Mouse (Mus musculus) CH12F3 (cell line): ENCODE results near the gene Prkaa1.

Source experiments
- in situ Hi-C: fragments of 300-500 bp; cut with MboI; formaldehyde crosslinking; loops from 2 replicates; pipeline ENCODE4 v1.14.3; 2020; ENCODE audit warnings: low sequenced_read_pairs

The Prkaa1 gene

DNA sequence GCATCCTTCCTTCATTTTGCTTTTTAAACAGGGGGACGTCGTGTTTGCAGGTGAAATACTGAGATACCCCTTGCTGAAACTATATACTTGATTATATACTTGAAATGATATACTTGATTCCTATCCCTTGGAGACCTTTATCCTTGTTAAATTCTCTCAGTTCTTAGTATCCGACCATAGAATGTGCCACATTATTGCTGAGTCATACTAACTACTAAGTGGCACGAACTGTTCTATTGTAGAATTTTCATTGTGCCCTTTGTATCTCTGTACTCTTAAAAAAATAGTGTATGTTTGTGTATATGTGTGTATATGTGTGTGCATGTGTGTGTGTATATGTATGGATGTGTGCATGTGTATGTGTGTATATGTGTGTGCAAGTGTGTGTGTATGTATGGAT, 12.7 kb downstream of the Prkaa1 start:
- in situ Hi-C loops: no loop called here

DNA sequence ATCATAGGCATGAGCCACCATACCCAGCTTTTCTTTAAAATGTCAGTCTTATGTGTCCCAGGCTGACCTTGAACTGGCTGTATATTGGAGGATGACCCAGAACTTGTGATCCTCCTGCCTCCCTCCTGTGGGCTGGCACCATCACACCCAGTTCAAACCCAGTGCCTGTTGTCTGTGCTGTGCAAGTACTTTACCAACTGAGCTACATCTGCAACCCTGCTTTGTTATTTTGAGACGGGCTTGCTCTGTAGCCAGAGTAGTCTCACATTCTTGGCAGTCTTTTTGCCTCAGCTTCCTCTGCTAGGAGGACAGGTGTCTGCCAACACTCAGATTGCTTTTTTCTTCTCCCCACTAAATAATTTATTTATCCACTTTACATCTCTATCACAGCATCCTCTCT, 13.7 kb downstream of the Prkaa1 start:
- in situ Hi-C loops: no loop called here

DNA sequence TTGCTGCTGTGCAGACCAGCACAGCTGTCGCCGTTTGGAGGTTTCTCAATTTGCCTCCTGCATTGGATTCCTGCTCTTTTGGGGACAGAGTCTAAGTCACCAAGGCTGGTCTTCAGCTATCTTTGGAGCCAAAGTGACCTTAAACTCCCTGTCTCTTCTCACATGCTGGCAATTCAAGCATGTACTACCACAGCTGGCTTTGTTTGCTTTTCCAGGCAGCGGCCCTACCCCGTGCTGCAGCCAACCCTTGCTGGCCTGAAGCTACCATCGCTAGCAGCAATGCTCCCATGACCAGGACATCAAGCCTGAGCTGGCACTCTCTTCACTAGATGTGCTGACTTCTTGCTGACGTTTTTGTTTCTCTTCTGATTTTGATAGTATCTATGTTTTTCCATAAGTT, 15.2 kb downstream of the Prkaa1 start:
- in situ Hi-C loops: no loop called here

DNA sequence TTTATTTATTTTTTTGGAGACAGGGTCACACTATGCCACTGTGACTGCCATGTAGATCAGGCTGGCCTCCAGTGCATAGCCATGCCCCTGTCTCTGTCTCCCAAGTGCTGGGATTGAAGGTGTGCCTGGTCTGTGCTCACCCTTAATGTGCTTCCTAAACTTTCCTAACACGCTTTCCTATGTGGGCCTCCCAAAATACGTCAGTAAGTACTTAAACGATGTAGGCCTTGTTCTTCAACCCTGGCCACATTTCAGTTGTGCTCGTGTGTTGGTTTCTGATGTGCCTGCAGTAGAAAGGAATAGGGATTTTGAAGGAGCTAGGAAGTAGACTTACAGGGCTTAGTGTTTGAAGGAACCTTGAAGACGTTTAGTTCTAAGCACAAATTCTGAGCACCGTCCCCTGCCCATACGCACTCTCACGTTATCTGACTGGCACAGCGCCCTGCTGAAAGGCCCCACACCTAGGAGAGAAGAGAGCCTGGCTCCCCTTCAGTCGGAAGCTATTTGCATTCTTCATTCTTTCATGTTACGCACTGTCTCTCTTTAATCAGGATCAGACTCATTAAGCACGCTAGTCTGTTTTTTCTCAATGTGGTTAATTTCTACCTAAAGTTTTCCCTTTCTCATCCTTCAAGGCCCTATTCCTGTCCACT, 21.6 kb downstream of the Prkaa1 start:
- in situ Hi-C loops: no loop called here

DNA sequence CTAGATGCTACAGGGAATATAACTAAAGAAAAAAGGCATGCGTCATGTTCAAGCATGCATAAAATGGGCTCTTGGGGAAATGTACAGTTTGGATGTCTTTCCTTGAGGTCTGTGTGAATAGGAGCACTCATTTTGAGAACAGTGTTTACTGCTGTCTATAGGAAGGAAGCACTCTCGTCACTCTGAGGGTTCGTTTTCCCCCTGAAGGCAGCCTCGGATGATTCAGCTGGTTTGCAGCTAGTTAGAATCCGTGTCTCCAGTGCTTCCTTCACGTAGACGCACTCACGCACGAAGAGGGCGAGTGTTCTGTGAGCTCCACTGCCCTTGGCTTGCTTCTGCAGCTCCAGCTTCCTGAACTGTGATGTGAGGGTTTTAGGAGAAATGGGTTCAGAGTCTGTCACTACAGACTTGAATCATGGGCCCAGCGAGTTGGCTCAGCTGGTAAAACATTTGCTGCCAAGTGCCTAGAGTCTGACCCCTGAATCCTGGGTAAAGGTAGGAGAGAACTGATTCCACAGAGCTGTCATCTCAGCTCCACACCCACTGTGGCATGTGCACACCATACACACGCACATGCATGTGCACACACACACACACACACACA, 29.7 kb downstream of the Prkaa1 start:
- in situ Hi-C loops: no loop called here

DNA sequence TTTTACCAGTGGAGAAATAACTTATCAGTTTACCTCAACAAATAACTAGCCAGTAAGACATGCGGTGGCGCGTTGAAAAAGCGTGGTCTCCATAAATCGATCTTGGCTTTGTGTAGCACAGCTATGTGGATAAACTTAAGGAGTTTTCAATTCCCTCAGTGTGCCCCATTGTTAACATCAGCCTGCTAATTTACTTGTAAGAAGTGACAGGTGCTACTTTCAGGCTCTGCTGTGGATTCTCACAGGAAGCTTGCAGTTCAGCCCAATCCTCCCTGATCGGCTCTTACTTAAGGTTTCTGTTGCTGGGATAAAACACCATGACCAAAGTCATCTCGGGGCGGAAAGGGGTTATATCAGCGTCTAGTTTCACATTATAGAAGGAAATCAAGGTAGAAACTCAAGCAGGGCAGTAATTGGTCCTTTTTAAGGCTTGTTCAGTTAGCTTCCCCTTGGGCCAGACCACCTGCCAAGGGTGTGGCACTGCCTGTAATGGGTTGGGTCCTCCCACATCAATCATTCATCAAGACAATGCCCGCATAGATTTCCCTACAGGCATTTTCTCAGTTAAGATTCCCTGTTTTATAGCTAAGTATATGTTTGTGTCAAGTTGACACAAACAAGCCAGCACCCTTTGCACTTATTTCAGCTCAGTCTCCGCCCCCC, 41.1 kb downstream of the Prkaa1 start:
- in situ Hi-C loops: no loop called here

DNA sequence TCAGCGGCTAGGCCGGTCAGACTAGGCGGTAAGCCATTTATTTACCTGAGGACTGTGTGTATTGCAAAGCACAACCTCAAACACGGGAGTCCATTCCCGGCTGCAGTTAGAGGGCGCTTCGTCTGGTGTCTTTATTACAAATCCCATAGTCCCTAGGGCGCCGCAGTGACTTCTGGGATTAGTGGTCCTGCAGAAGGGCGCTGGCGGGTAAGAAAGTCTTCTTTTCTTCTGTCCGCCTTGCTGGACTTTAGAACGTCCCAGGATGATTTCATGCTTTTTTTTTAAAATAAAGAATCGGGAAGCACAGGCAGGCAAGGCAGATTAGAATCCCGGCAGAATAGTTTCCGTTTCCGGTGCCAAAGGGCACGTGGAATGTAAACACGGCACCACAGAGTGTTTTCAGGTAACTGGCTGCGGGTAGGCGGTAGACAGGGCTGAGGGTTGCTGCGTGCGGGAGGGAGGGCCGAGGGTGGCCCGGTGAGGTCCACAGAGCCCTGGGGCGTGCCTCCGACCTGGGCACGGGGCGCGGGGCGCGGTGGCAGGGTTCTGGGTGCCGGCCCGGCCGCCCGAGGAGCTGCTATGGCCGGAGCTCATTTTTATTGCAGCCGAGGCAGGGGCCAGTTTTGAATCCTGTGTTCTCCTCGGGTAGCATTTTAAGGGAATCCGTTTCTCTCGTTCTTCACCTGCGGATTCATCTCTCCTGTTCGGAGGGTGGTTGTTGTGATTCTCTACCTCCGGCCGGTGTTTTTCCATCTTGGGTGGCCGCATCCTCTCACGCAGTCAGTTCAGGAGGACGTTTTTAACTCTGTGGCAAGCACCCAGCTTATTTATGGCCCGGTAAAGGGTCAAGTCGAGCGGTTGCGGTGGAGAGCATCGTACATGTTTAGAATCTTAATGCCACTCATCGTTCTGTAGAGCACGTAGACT, 42.0 kb downstream of the Prkaa1 start, which contains the start of gene Ttc33:
Ttc33 (plus strand) TSS at position 160 of the 927 bp plus-strand sequence.
- in situ Hi-C loops: no loop called here

DNA sequence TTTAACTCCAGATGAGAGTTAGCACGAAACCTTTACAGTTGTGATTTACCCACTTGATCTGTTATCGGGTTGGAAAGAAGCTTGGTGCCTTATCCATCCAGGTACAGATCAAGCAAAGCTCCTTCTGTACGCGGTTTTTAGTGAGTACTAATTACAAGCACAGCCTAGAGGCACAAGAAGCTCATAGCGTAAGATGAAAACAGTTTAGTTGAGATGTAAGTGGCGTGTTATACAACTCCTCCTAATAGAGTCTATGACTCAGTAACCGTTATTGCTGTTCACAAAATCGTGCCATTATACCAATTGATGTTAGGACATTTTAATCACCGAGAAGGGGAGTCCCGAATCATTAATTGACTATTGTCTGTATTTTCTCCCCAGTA, 42.6 kb downstream of the Prkaa1 start:
- in situ Hi-C loops: no loop called here

DNA sequence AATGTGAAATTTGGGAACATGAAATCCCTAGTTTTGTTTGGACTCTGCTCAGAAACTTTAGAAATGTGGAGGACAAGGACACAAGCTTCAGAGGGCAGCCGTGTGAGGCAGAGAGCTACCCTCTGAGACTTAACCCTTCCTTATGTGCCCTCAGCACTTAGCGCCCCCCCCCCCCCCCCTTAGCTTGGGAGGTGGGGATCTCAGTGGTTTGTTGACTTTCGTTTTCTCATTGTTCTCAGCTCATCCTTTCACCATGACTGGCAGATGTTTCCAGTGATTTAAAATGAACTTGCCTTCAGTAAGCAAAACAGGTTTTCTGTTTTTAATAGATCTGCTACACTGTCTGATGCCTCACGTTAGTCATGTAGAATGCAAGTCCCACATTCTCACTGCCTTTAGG, 43.5 kb downstream of the Prkaa1 start:
- in situ Hi-C loops: no loop called here

DNA sequence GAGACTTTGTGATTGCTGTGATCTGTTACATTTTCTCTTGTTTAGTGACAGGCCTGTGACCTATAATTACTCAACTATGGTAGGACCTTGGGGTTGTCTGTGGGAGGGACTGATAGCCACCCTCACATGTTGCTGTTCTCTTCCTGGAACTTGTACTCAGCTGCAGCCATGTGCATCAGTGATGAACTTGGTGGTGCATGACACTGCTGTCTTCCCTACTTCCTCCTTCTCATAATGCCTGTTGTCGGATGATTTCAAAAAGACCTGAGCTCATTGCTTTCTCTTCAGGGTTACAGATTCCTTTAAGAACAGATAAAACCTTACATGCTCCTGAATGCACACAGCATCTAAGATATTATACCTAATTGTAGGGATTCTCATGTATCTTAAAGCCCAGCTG, 44.4 kb downstream of the Prkaa1 start:
- in situ Hi-C loops: no loop called here

DNA sequence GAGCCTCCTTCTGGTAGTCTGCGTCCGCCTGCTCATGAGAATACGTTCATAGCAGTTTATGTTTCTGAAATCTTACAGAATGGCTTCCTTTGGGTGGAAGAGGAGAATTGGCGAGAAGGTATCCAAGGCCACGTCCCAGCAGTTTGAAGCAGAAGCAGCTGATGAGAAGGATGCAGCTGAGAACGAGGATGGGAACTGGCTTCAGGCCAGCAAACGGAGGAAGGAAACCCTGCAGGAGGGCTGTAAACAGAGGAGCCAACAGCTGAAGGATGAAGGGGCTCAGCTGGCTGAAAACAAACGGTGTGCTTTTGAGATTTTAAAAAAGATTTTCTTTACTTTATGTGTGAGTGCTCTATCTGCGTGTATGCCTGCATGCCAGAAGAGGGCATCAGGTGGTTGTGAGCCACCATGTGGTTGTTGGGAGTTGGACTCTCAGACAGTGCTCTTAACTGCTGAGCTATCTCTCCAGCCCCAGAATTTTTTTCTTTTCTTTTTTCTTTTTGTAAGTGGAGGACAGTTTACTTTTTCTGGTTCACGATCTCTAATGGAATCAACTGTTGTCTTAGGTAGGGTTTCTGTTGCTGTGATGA, 45.9 kb downstream of the Prkaa1 start:
- in situ Hi-C loops: no loop called here

DNA sequence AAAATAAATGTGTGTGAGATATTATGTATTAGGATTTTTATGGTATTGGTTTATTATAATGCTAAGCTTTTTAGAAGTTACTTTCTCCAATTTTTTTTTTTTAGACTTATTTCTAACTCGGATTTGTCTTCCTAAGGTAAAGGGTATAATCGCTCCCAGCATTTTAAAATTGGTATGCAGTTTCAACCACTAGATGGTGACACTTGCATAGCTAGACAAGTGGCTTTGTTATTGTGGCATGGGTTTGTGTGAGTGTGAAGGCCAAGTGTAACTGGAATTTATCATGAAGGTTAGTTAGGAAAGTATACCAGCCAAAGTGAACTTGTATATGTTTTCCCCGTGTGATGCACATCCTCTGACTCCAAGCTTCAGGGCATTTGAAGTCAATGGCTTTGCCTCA, 50.2 kb downstream of the Prkaa1 start:
- in situ Hi-C loops: no loop called here

DNA sequence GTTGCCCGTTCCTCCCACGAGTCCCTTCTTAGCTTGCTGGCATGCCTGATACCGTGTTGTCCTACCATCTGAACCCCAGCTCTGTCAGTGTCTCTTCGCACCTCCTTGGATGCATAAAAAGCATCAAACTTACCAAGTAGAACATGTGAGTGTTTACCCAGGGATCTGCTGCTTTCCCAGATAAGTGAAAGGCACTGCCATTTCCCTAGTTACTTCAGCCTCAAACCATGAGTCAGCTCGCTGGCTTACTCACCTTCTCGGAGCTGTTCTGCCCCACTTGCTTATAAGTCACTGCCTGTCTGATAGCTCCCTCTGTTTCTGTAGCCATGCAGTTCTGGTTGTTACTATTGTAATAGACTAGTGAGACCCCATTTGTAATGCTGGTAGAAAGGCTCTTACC, 50.8 kb downstream of the Prkaa1 start:
- in situ Hi-C loops: no loop called here

DNA sequence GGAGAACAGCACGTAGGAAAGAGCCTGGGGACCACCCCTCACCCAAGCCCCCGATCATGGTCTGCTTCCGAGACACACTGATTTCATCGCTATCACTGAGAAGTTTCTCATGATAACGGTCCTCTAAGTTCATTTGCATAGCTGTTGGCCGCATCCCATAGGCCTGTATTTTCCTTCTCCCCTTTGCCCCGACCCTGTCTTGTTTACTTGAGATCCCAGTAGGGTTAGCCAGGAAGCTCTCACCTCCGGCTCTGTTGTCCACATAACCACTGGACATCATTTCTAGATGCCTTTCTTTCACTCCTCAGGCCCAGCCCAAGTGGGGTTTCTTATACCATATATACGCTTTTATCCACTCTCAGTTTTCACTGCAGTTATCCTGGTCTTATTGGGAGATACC, 51.3 kb downstream of the Prkaa1 start:
- in situ Hi-C loops: no loop called here

DNA sequence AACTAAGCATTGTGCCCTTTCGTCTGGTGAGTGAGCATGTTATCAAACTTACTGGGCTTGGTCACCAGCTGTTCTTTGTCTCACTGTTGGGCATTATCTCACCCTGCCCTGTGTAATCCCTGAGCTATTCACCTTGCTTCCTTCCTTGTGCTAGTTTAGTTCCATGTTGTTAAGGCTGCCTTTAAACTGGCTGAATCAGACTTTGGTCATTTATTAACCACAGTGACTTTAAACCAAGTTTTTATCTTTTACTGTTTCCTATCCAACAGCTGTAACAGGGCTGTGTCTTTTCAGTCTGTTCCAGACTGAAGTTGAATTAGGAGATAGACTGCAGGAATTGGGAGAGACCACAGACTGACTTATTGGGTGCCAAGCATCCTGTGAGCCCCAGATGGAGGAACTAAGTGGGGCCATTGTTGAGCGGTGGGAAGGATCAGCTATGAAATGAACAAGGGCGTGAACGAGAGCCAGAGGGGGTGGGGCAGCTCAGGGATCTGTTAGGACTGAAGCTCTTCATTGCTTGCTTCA, 52.4 kb downstream of the Prkaa1 start:
- in situ Hi-C loops: no loop called here

DNA sequence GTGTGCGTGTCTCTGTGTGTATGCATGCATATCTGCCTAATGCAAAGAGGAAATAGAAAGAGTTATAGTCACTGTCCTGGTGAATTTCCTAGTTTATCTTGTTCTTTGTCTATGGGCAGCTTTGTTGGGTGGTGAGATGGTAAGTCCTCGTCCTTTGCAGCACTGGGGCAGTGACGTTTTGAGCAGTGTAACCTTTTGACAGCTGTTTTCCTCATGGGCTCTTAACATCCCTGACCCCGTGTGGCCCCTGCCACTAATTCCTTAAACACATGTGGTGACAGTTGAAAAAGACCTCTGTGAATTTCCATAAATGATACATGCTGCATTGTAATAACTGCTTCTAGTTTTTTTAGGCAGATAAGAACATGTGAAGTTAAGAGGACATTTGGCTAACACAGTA, 53.0 kb downstream of the Prkaa1 start:
- in situ Hi-C loops: no loop called here

DNA sequence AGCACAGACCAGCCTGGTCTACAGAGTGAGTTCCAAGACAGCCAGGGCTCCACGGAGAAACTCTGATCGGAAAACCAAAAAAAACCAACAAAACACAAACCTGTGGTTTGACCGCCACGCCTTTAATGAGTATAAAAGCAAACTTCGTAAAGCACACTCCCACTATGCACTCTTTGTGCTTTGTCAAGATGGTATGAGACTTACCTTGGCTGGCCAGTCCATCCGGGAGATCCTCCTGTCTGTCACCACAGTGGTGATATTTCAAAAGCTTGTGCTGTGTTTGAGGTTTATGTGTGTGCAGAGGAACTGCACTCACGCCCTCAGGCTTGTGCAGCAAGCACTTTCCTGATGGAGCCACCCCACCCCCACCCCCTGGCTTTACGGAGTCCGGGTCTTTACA, 61.6 kb downstream of the Prkaa1 start:
- in situ Hi-C loops: no loop called here

DNA sequence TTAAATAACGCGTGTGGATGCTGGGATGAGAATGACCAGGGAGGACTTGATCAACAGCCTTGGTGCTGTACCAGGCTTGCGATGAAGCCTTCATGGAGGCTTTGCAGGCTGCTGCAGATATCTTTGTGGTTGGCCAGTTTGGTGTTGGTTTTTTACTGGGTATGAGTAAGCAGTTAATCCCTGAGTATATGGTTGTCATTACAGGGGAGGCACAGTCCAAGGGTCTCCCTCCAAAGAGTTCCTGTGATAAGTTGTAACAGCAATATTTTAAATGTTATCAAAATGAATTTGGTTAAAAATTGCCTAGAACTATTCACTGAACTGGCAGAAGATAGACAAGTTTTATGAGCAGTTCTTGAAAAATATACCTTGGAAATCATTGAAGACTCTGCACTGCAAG, 65.5 kb downstream of the Prkaa1 start:
- in situ Hi-C loops: no loop called here

DNA sequence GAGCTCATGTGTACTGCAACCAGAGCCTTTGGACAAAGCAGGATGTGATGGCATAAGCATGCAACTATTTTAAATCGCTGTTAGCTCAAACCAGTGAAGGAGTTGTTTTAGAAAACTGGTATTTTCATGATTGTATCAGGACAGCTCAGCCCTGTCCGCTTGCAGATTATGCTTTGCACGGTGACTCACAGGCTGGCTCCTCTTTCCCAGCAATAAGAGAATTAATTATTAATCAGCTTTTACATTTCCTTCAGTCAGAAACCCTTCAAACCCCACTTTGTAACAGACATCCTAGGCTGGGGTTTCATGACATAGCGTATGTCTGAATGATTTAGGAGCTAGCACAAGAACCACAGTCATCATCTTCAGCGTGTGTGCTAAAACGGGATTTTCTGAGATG, 76.8 kb downstream of the Prkaa1 start:
- in situ Hi-C loops: no loop called here

DNA sequence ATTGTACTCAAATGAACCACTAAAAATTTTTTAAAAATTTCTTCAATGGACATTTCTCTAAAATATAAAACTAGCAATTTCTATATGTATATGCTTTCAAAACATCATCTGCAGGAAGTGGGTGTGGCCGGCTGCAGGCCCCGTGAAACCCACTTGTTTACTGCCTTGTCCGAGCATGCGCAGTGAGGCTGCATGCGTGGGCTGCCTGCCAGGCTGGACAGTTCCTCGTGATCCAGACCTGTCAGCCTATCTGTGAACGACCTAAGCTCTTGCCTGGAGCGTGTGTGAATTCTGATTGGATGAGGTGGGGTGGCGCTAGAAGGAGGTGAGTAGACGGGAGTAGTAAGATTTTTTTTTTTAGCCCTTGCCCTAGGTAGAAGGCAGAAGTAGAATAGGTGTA, 87.1 kb downstream of the Prkaa1 start:
- in situ Hi-C loops: loop anchor here (10.0 kb wide), 2 partner anchors 854 to 974 kb away; no protein-coding TSS in a partner anchor
